Mouse (Mus musculus) lung, postnatal 0 days (tissue): Measurements from ENCODE around the gene Arl13b. TPM values are rescaled to one million over a fixed set of nuclear protein-coding genes. Genes with fewer than 3 reads are reported as not detected.
A peak's percentile ranks its signal among the peaks of the same experiment; 100 is the strongest.

ENCODE experiments used
- ATAC-seq: fragments of 200-750 bp; cut with Nextera tagmentation; 2 replicates; pipeline ENCODE4 v1.8.0; 2017; ENCODE audit warnings: moderate library complexity
- DNase-seq: peaks from one replicate; pipeline ENCODE4 v3.0.0-alpha.2; 2016; ENCODE audit warnings: low spot score
- H3K27ac ChIP-seq: fragments of 300-500 bp; sonication (generic); 2 replicates; pipeline ENCODE4 v1.5.1; 2014; ENCODE audit warnings: antibody characterized with exemption, mild to moderate bottlenecking, low read length, mixed read lengths
- H3K27me3 ChIP-seq: fragments of 300-500 bp; sonication (generic); replicated peaks from 2 replicates; pipeline ENCODE4 v1.6.1; 2014; ENCODE audit warnings: low read length, mixed read lengths; ENCODE audit not compliant: insufficient read depth
- H3K36me3 ChIP-seq: fragments of 300-500 bp; sonication (generic); 2 replicates; pipeline ENCODE4 v1.6.1; 2014; ENCODE audit warnings: low read length, mixed read lengths; ENCODE audit not compliant: insufficient read depth
- H3K4me1 ChIP-seq: fragments of 300-500 bp; sonication (generic); 2 replicates; pipeline ENCODE4 v1.6.1; 2014; ENCODE audit warnings: antibody characterized with exemption, low read depth, low read length, mixed read lengths; ENCODE audit not compliant: insufficient read depth
- H3K4me2 ChIP-seq: fragments of 300-500 bp; sonication (generic); replicated peaks from 2 replicates; pipeline ENCODE4 v1.6.1; 2014; ENCODE audit warnings: low read depth, mild to moderate bottlenecking, low read length, moderate library complexity, mixed read lengths
- H3K4me3 ChIP-seq: fragments of 300-500 bp; sonication (generic); 2 replicates; pipeline ENCODE4 v1.5.1; 2014; ENCODE audit warnings: low read depth, low read length
- H3K9ac ChIP-seq: fragments of 300-500 bp; sonication (generic); replicated peaks from 2 replicates; pipeline ENCODE4 v1.6.1; 2014; ENCODE audit warnings: low read depth, mild to moderate bottlenecking
- H3K9me3 ChIP-seq: fragments of 300-500 bp; sonication (generic); 2 replicates; pipeline ENCODE4 v1.6.1; 2016; ENCODE audit warnings: low read length, mixed read lengths
- CTCF ChIP-seq: IDR thresholded peaks from 2 replicates; pipeline ENCODE4 v1.5.1; 2016; ENCODE audit warnings: antibody characterized with exemption, mild to moderate bottlenecking
- EP300 ChIP-seq: IDR thresholded peaks from 2 replicates; pipeline ENCODE4 v1.6.1; 2016; ENCODE audit warnings: antibody characterized with exemption, mild to moderate bottlenecking, control low read depth
- WGBS: fragments of 180-500 bp; shearing (Covaris S2); extraction: QIAGEN DNeasy Blood & Tissue Kit; methylation state at CpG from one replicate; pipeline ENCODE4 v1.1.7; 2014; 5-methylcytosine and 5-hydroxymethylcytosine counted together
- polyA plus RNA-seq: library from polyadenylated mRNA; unstranded; fragments of >200 nt; fragmentation: Nextera tagmentation; extraction: Ambion mirVana; gene quantifications from 2 replicates; pipeline ENCODE4 v1.2.1, GENCODE M21; 2015

The Arl13b gene
- polyA plus RNA-seq, 1 experiment from 2014 or later, result 22.8 TPM

DNA sequence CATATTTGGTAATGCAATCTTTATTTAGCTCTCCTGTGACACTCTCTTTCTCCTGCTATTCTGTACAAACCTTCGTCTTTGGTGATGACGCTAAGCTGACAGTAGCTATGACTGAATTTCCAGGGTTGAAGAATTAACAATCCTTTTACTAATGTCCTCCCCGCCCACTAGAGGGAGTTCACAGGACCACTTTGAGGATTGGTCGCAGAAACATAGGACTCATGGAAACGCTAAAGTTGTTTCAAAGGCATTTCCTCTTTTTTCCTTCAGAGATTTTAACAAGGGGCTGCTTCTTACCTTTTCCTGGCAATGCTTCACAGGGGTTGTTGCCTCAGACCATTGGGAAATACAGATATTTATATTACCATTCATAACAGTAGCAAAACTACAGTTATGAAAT, 64.6 kb downstream of the Arl13b start:
- TF ChIP-seq CTCF (peak; percentile 70), EP300 (peak; percentile 16; the same call in 1 of the 2 replicates)
- Histone ChIP-seq H3K4me3 (no peak overlapping the region), H3K36me3 (no peaks in the 10 kb centered on the region), H3K4me2 (no peak overlapping the region), H3K27me3 (no peaks in the 10 kb centered on the region), H3K4me1 (peaks cover 3% of the 10 kb centered on the region; the same call in 1 of the 2 replicates), H3K9ac (no peak overlapping the region), H3K27ac (no peak overlapping the region), H3K9me3 (no peaks in the 10 kb centered on the region)
- ATAC-seq, result no peak
- peak; percentile 65 for DNase-seq
- 40% methylated on average over 5 of the region's 5 CpGs for WGBS

- no peaks in the 10 kb centered on the region for H3K27me3 ChIP-seq
- 80% methylated on average over 10 of the region's 10 CpGs for WGBS
- TF ChIP-seq EP300, result no peak
- no peak for TF ChIP-seq CTCF
- H3K36me3 ChIP-seq, result 0 out of 2 replicates have a peak, but pooled peaks cover 5% of the 10 kb centered on the region
- H3K4me2 ChIP-seq, result no peak overlapping the region
- no peaks in the 10 kb centered on the region for H3K9me3 ChIP-seq
- no peak for ATAC-seq
- no peak overlapping the region for H3K27ac ChIP-seq
- DNase-seq, result no peak
- H3K4me1 ChIP-seq, result no peaks in the 10 kb centered on the region
- H3K9ac ChIP-seq, result no peak overlapping the region
- H3K4me3 ChIP-seq, result no peak overlapping the region
These were observed 68.6 kb downstream of the Arl13b start for GRCm38 (mm10) chr16:62778282-62778681.

- Histone ChIP-seq H3K4me1 (no peaks in the 10 kb centered on the region), H3K27me3 (no peaks in the 10 kb centered on the region), H3K27ac (no peak overlapping the region), H3K4me3 (no peak overlapping the region), H3K4me2 (no peak overlapping the region), H3K9me3 (no peaks in the 10 kb centered on the region), H3K36me3 (0 out of 2 replicates have a peak, but pooled peaks cover 5% of the 10 kb centered on the region), H3K9ac (no peak overlapping the region)
- TF ChIP-seq EP300 (no peak), CTCF (no peak)
- DNase-seq (no peak), ATAC-seq (no peak)
- WGBS, result 87% methylated on average over 11 of the region's 11 CpGs
These were observed 70.8 kb downstream of the Arl13b start for GRCm38 (mm10) chr16:62776034-62776433.

DNA sequence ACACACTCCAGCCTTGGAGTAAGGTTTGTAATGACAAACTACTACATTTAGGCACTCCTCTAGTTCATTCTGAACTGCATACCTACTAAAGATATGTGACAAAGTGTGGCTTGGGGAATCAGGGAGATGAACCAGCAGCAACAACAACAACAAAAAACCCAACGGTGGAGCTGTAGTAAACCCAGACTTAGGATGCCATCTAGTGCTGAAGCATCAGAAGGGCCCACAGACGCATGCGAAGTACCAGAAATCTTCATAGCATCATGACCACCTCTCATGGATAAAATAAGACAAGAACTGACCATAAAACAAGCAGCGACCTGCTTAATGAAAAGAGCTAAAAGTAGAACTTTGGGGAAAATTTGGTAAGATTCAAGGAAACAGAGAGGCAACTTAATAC, 73.4 kb downstream of the Arl13b start:
- no peak overlapping the region for H3K4me3 ChIP-seq
- no peak overlapping the region for H3K4me2 ChIP-seq
- no peaks in the 10 kb centered on the region for H3K4me1 ChIP-seq
- no peaks in the 10 kb centered on the region for H3K9me3 ChIP-seq
- TF ChIP-seq CTCF (no peak; the same call in 1 of the 2 replicates), EP300 (no peak)
- H3K9ac ChIP-seq, result no peak overlapping the region
- ATAC-seq (no peak), DNase-seq (no peak)
- no peaks in the 10 kb centered on the region for H3K27me3 ChIP-seq
- 0 out of 2 replicates have a peak, but pooled peaks cover 5% of the 10 kb centered on the region for H3K36me3 ChIP-seq
- WGBS, result 81% methylated on average over 4 of the region's 4 CpGs
- H3K27ac ChIP-seq, result no peak overlapping the region

- TF ChIP-seq CTCF, result no peak
- no peak for TF ChIP-seq EP300
- DNase-seq (peak; percentile 19), ATAC-seq (no peak)
- no peak overlapping the region for H3K9ac ChIP-seq
- no peak overlapping the region for H3K4me2 ChIP-seq
- no peaks in the 10 kb centered on the region for H3K9me3 ChIP-seq
- WGBS, result 82% methylated on average over 2 of the region's 2 CpGs
- no peaks in the 10 kb centered on the region for H3K4me1 ChIP-seq
- H3K36me3 ChIP-seq, result no peaks in the 10 kb centered on the region
- H3K4me3 ChIP-seq, result no peak overlapping the region
- H3K27ac ChIP-seq, result no peak overlapping the region
- H3K27me3 ChIP-seq, result no peaks in the 10 kb centered on the region
These were observed 88.5 kb downstream of the Arl13b start for GRCm38 (mm10) chr16:62758340-62758739.

DNA sequence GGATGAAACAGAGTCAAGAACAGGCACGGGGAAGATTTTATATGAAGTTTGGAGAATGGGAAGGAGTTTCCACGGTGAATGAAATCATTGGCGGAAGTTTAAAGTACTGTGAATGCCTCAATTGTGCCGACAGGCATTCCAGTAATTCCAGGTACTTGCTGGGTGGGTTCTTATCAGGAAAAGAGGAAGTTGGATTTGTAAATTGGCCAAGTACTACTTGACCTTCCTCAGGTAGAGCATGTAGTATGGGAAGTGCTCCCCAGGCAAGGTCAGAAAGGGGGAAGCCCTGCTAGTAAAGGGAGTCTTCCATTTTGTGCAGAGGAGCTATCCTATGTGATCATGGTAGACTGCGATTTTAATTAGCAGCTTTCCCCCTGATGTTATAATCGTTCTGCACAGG, 91.5 kb downstream of the Arl13b start:
- Histone ChIP-seq H3K27me3 (no peaks in the 10 kb centered on the region), H3K4me1 (no peaks in the 10 kb centered on the region), H3K27ac (no peak overlapping the region), H3K36me3 (no peaks in the 10 kb centered on the region), H3K9ac (no peak overlapping the region), H3K4me3 (no peak overlapping the region), H3K4me2 (peak overlapping the region; percentile 30; the same call in 1 of the 2 replicates), H3K9me3 (no peaks in the 10 kb centered on the region)
- 62% methylated on average over 6 of the region's 6 CpGs for WGBS
- peak; percentile 91 for ATAC-seq
- peak; percentile 76 for DNase-seq
- peak; percentile 87 for TF ChIP-seq EP300
- TF ChIP-seq CTCF, result no peak

DNA sequence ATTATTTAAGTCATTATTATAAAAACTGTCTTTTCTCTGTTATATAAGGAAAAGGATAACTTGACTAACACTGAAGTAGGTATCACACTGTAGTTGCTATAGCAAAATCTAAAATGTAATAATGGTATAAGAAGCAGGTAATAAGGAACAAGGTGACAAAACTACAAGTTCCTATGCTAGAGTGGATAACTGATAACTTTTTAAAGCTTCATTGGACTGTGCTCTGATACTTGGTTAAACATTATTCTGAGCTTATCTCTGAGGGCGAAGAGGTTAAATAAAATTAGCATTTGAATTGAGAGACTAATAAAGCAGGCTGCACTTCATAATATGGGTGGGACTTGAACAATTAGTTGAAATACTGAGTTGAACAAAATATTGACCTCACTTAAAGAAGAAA, 93.2 kb downstream of the Arl13b start:
- Histone ChIP-seq H3K9ac (no peak overlapping the region), H3K4me2 (no peak overlapping the region)

More for the DNA sequence above, 93.2 kb downstream of the Arl13b start:
- Histone ChIP-seq H3K4me1 (no peaks in the 10 kb centered on the region), H3K36me3 (no peaks in the 10 kb centered on the region), H3K27me3 (no peaks in the 10 kb centered on the region), H3K9me3 (no peaks in the 10 kb centered on the region), H3K27ac (no peak overlapping the region), H3K4me3 (no peak overlapping the region)
- TF ChIP-seq CTCF (no peak), EP300 (no peak)
- no peak for ATAC-seq
- WGBS, result 68% methylated on average over 1 of the region's 1 CpGs
- DNase-seq, result no peak
